Mouse (Mus musculus): ENCODE measurements around the gene Reln.

Gene Reln

DNA sequence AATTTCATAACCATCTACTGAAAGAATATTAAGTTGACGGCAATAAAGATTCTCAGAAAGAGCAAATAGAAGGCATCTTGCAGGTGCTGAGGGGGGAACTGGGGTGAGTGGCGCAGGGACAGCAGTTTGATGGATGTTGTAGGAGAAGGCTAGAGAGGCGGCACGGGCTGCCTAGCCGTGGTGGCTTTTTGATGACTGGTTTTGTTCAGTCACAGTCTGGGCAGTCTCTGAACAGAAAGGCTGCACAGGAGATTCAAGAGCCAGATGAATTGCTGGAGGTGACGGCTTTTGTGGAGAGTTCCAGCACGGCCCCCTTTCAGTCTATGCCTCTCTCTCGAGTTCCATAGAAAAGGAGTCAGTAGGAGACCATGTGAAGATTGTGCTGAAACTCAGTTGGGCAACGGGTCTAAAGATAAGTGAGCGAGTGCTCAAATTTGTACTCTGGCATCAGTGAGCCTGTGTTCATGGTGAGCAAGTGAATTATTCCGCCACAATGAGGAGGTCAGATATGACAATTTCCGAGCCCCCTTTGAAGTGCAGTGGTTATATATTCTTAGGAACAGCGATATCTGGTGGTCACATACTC, 409.6 kb downstream of the Reln start:
- in situ Hi-C loops (cut with MboI, MseI) = no loop called here

GRCm38 (mm10) chr5:21934173-21934698, 410.3 kb downstream of the Reln start:
- in situ Hi-C loops (cut with MboI, MseI) = no loop called here

DNA sequence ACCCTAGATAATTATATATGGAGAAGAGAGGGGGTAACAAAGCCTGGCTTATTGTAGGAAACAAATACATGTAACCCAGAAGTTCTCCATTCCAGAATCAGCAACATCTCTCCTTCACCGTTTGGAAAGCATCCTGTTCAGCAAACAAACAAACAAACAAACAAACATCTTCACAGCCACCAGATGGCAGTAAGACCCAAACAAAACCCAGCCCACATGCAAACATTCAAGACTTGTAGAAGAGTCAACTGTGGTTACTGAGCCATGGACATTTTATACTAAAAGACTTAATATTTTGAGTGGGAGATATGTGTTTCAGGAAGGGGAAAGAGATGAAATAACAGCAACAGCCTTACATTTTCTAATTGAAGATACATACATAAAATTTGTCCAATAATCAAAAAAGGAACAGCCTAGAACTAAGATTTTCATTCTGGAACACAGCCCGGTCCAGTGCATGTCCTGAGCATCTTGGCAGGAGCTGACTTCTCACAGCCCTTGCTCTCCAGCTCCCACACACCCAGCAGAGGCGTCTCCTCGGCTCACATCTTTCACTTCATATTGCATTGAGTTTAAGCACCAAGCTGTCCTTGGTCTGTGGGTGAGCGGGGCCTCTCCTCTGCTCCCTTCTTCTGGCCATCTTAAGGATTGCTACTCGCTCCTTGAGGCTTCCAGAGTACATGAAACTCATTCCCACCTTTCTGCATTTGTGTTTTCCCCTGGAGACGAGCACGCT, 411.0 kb downstream of the Reln start:
- in situ Hi-C loops (cut with MboI, MseI) = no loop called here

- in situ Hi-C loops (cut with MboI, MseI) = no loop called here
Observed at GRCm38 (mm10) chr5:21931151-21931550, 413.4 kb downstream of the Reln start.

- in situ Hi-C loops (cut with MboI, MseI) = no loop called here
Observed at GRCm38 (mm10) chr5:21920310-21920709, 424.2 kb downstream of the Reln start.

GRCm38 (mm10) chr5:21919281-21919780, 425.2 kb downstream of the Reln start:
- in situ Hi-C loops (cut with MboI, MseI) = no loop called here

- in situ Hi-C loops (cut with MboI, MseI) = no loop called here
Observed at GRCm38 (mm10) chr5:21915973-21916372, 428.5 kb downstream of the Reln start.

- in situ Hi-C loops (cut with MboI, MseI) = no loop called here
Observed at GRCm38 (mm10) chr5:21914776-21915175, 429.7 kb downstream of the Reln start.

DNA sequence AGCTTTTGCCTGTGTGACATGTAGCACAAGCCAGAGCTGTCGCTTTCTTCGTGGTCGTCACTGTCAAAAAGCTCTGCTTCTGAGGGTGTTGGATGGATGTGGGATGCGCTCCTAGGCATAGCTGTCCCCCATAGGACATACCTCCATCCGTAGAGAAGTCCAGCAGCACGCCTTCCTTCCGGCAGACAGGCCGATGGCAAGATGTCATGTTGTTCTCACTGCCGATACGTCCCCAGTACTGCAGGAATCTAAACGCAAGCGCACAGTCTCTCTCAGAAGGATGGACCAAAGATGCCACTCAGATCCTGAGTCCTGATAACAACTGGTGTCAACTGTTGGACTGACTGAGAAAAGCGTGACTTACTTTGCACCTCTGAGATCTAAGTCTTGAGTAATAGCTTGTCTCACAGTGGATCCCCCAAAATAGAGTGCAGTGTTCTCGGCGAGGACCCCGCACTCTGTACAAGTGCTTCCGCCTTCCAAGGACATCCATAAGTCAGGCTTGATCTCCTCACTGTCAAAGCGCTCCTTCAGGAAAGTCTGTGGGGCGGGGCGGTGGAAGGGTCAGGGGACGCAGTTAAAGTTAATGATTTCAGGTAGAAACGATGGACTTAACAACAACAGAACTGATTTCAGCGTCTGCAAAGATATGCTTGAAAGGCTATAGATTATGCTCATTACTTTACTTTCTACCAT, 431.5 kb downstream of the Reln start:
- in situ Hi-C loops (cut with MboI, MseI) = no loop called here

DNA sequence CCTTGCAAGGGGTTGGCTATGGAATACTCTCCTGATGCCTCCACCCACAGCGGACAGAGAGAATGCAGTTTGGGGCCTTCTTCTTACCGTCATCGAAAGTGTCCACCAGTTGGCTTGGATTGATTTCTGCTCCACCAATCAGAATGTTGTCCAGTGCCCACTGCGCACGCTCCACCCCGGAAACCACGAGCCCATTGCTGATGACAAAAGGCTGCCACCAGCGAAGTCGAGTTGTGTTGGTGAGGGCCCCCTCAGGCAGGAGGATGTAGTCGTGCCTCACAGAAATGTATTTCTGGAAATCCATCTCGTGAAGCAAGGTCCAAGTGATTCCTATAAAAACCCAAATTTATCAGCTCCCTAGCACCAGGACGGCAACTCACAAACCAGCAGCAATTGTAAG, 433.8 kb downstream of the Reln start:
- in situ Hi-C loops (cut with MboI, MseI) = no loop called here

GRCm38 (mm10) chr5:21909713-21910112, 434.8 kb downstream of the Reln start:
- in situ Hi-C loops (cut with MboI, MseI) = no loop called here

GRCm38 (mm10) chr5:21901411-21901810, 443.1 kb downstream of the Reln start:
- in situ Hi-C loops (cut with MboI, MseI) = no loop called here

GRCm38 (mm10) chr5:21900891-21901290, 443.6 kb downstream of the Reln start:
- in situ Hi-C loops (cut with MboI, MseI) = no loop called here

- in situ Hi-C loops (cut with MboI, MseI) = no loop called here
Observed at GRCm38 (mm10) chr5:21898875-21899274, 445.6 kb downstream of the Reln start.

DNA sequence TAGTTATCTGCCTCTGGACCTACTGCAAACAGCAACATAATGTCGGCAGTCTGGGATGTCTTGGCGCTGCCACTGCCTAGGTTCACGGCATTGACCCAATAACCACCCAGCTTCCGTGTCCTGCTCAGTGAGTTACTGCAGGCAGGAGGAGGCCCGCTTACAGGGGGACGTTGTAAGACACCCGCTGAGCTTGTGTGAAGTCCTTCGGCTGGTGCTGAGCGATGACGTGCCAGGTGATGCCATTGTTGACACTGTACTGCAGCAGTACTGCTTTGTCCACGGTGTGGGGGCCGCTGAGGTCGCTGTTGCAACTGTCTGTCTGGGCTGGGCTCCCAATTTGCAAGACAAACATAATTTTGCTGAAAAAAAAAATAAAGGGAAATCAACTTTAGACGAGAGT, 447.9 kb downstream of the Reln start:
- in situ Hi-C loops (cut with MboI, MseI) = no loop called here

- in situ Hi-C loops (cut with MboI, MseI) = no loop called here
Observed at GRCm38 (mm10) chr5:21894168-21894567, 450.3 kb downstream of the Reln start.

GRCm38 (mm10) chr5:21866750-21867149, 477.8 kb downstream of the Reln start:
- in situ Hi-C loops (cut with MboI, MseI) = no loop called here

DNA sequence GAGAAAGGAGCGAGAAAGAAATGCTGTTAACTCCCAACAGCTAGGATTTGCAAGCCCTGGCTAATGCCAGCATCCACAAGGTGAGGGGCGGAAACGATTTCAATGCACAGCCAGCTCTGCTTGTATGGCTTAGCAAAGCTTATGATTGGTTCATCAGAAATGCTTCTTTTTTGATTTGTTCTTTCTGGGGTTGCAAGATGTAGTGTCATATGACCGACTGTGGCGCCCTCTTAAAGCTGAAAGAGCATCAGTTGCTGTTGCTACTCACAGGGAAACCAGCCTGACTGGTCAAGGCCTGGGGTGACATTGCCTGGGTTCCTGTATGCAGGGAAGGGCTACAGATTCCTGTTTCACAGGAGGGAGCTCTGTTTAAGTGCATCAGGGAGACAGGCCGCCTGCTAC, 478.2 kb downstream of the Reln start:
- in situ Hi-C loops (cut with MboI, MseI) = no loop called here

- in situ Hi-C loops (cut with MboI, MseI) = no loop called here
Observed at GRCm38 (mm10) chr5:21865346-21866107, 479.0 kb downstream of the Reln start, which contains the start of gene Slc26a5. TSS of gene Slc26a5 (minus strand) at chr5:21865604.

- in situ Hi-C loops (cut with MboI, MseI) = no loop called here
Observed at GRCm38 (mm10) chr5:21858653-21859052, 485.8 kb downstream of the Reln start.

- in situ Hi-C loops (cut with MboI, MseI) = no loop called here
Observed at GRCm38 (mm10) chr5:21851679-21852340, 492.7 kb downstream of the Reln start.

All from T-helper 2 cell (primary cell).